ENCODE assay signal across 29 mouse cellular contexts in genomic region chr1:153662362-153662761, GRCm38 (mm10). TPM values are rescaled to one million over a fixed set of nuclear protein-coding genes. Genes with fewer than 3 reads are reported as not detected.
DNase-seq lines count a peak whose midpoint lies in the region; ATAC-seq lines count a peak whose summit lies in the region.
"Had no signal": no experiment of that assay in that cellular context is flagged by ENCODE, and none has a peak within 500 bp of the region (broad histone marks: within the 10 kb centered on the region; RNA-seq: fewer than 3 reads in every experiment).

No protein-coding gene starts in this region.

- no peaks in the 10 kb centered on the region for H3K36me3 ChIP-seq in heart, embryonic 12.5 days
- H3K36me3 ChIP-seq in midbrain, embryonic 11.5 days (ENCODE audit: control insufficient read depth, insufficient read depth, low read length): no peaks in the 10 kb centered on the region
- no peaks in the 10 kb centered on the region for H3K36me3 ChIP-seq in midbrain, embryonic 14.5 days (ENCODE audit: control insufficient read depth, insufficient read depth, low read length)
- H3K36me3 ChIP-seq: embryonic facial prominence, embryonic 10.5 days; embryonic facial prominence, embryonic 15.5 days; G1E; heart, embryonic 10.5 days; hindbrain, embryonic 15.5 days; liver, embryonic 15.5 days; midbrain, embryonic 10.5 days had no signal

- no peak overlapping the region for H3K4me3 ChIP-seq in heart, embryonic 12.5 days
- no peak overlapping the region for H3K4me3 ChIP-seq in midbrain, embryonic 11.5 days (ENCODE audit: low read depth, low read length)
- no peak overlapping the region for H3K4me3 ChIP-seq in midbrain, embryonic 14.5 days (replicated peaks; ENCODE audit: low read depth, low read length)
- H3K4me3 ChIP-seq: embryonic facial prominence, embryonic 10.5 days; embryonic facial prominence, embryonic 15.5 days; heart, embryonic 10.5 days; hindbrain, embryonic 15.5 days; liver, embryonic 15.5 days; midbrain, embryonic 10.5 days; myocyte had no signal

- DNase-seq in cerebellum, adult 9-10 months: peak; percentile 20
- DNase-seq in cerebellum, adult 11-12 months: no peak
- DNase-seq in heart, adult 18-20 months: no peak
- peak; percentile 83 for DNase-seq in midbrain, embryonic 11.5 days (ENCODE audit: low spot score, missing footprints)
- DNase-seq in midbrain, embryonic 14.5 days: no peak
- DNase-seq in kidney, adult 11 months: no peak
- DNase-seq: adrenal gland, adult 8-10 months; cerebellum, adult 11 months; gastrocnemius, postnatal 14 days; layer of hippocampus, adult 9-11 months; right cerebral cortex, postnatal 4 days; thymus, adult 18-20 months; thymus, postnatal 25 days had no signal

- H3K27ac ChIP-seq in heart, embryonic 12.5 days (ENCODE audit: poor library complexity, severe bottlenecking): no peak overlapping the region
- H3K27ac ChIP-seq in midbrain, embryonic 11.5 days (ENCODE audit: low read depth, low read length): no peak overlapping the region
- H3K27ac ChIP-seq in midbrain, embryonic 14.5 days (replicated peaks; ENCODE audit: low read depth, low read length): no peak overlapping the region
- H3K27ac ChIP-seq: embryonic facial prominence, embryonic 15.5 days; heart, embryonic 10.5 days; kidney, postnatal 0 days; liver, embryonic 15.5 days; stomach, postnatal 0 days had no signal

- no peaks in the 10 kb centered on the region for H3K9me3 ChIP-seq in heart, embryonic 12.5 days (replicated peaks)
- no peaks in the 10 kb centered on the region for H3K9me3 ChIP-seq in midbrain, embryonic 11.5 days (ENCODE audit: control insufficient read depth, low read length)
- no peaks in the 10 kb centered on the region for H3K9me3 ChIP-seq in midbrain, embryonic 14.5 days (ENCODE audit: control insufficient read depth, low read length)
- H3K9me3 ChIP-seq: embryonic facial prominence, embryonic 10.5 days; embryonic facial prominence, embryonic 15.5 days; G1E; heart, embryonic 10.5 days; hindbrain, embryonic 15.5 days; liver, embryonic 15.5 days; midbrain, embryonic 10.5 days had no signal

- peaks cover 30% of the 10 kb centered on the region for H3K4me1 ChIP-seq in heart, embryonic 12.5 days (replicated peaks)
- peaks cover 54% of the 10 kb centered on the region for H3K4me1 ChIP-seq in midbrain, embryonic 11.5 days (ENCODE audit: control insufficient read depth, insufficient read depth, low read length)
- H3K4me1 ChIP-seq in midbrain, embryonic 14.5 days (ENCODE audit: control insufficient read depth, insufficient read depth, low read length): peaks cover 88% of the 10 kb centered on the region

- peaks cover 27% of the 10 kb centered on the region for H3K27me3 ChIP-seq in heart, embryonic 12.5 days (replicated peaks)
- no peaks in the 10 kb centered on the region for H3K27me3 ChIP-seq in midbrain, embryonic 11.5 days (ENCODE audit: control insufficient read depth, insufficient read depth, low read length)
- no peaks in the 10 kb centered on the region for H3K27me3 ChIP-seq in midbrain, embryonic 14.5 days (ENCODE audit: control insufficient read depth, insufficient read depth, low read length)
- H3K27me3 ChIP-seq: hindbrain, embryonic 15.5 days had no signal

- ATAC-seq in heart, embryonic 12.5 days (ENCODE audit: insufficient number of reproducible peaks, low FRiP score): peak; percentile 48; the same call in 1 of the 2 replicates
- ATAC-seq in midbrain, embryonic 11.5 days (ENCODE audit: low FRiP score): 0 out of 2 replicates have a peak, but pooled peaks have one; percentile 25
- ATAC-seq in midbrain, embryonic 14.5 days (ENCODE audit: low FRiP score, low TSS enrichment): no peak
- ATAC-seq: forebrain, embryonic 14.5 days had no signal

- H3K9ac ChIP-seq in heart, embryonic 12.5 days: no peak overlapping the region
- no peak overlapping the region for H3K9ac ChIP-seq in midbrain, embryonic 11.5 days (ENCODE audit: low read length)
- no peak overlapping the region for H3K9ac ChIP-seq in midbrain, embryonic 14.5 days (replicated peaks; ENCODE audit: low read length)
- H3K9ac ChIP-seq: embryonic facial prominence, embryonic 15.5 days; hindbrain, embryonic 15.5 days; liver, embryonic 15.5 days; lung, embryonic 14.5 days had no signal

- 29% methylated on average over 4 of the region's 4 CpGs for WGBS in heart, embryonic 12.5 days
- WGBS in midbrain, embryonic 11.5 days: 25% methylated on average over 4 of the region's 4 CpGs
- WGBS in midbrain, embryonic 14.5 days: 25% methylated on average over 4 of the region's 4 CpGs

- no peak overlapping the region for H3K4me2 ChIP-seq in heart, embryonic 12.5 days
- no peak overlapping the region for H3K4me2 ChIP-seq in midbrain, embryonic 11.5 days
- no peak overlapping the region for H3K4me2 ChIP-seq in midbrain, embryonic 14.5 days (ENCODE audit: low read length)
- H3K4me2 ChIP-seq: embryonic facial prominence, embryonic 15.5 days had no signal

RNA-seq across cellular contexts. Expression of gene Rgs8, which starts 9.5 kb away (rescaled TPM):
- 0.90 and 1.1 TPM in 2 replicates for polyA plus RNA-seq in heart, embryonic 12.5 days (2016; fragmentation: Nextera tagmentation; extraction: Ambion mirVana)
- total RNA-seq in heart, adult 18-20 months (2021): not detected
- polyA plus RNA-seq in midbrain, embryonic 11.5 days (2014; fragmentation: Nextera tagmentation; extraction: Ambion mirVana): 12.7 and 14.1 TPM in 2 replicates
- 30.4 and 31.6 TPM in 2 replicates for polyA plus RNA-seq in midbrain, embryonic 14.5 days (2014; fragmentation: Nextera tagmentation; extraction: Ambion mirVana)
- total RNA-seq: heart, postnatal 36 days; neutrophil, adult 5-6 weeks had no signal
- polyA plus RNA-seq: G1E; liver, adult 2 months had no signal

Comparison
In these comparisons a context has a peak if more than half of its experiments do, and no peak if none do; other contexts are left out.
1. DNase-seq: peak in cerebellum, adult 9-10 months (single experiment) and midbrain, embryonic 11.5 days (single experiment); none in cerebellum, adult 11-12 months (single experiment), heart, adult 18-20 months (0 of 2), midbrain, embryonic 14.5 days (single experiment) and kidney, adult 11 months (single experiment).